Mouse (Mus musculus): Measurements from ENCODE around the gene Ddx19a.

DNA sequence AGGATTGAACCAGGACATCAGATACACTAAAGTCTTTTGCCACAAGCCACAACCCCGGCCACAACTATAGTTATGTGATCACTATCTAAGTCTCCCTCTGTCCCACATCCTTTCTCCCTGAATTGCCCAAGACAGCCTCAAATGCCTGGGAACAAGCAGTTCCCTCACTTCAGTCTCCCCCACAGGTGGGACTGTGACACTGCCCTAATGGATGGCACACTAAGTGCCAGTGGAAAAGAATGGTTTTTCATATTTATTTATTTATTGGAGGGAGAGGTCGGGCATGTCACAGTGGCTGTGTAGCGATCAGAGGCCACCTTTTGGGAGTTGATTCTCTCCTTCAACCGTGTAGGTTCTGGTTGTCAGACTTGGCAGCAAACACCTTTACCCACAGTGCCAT is 51.9 kb downstream of the Ddx19a start:
- TF ChIP-seq CTCF (conservative IDR thresholded peaks at IDR 0.05; ENCODE audit: insufficient read depth, insufficient read length, low read depth, low read length) (no peak), POLR2A (IDR thresholded peaks at IDR 0.05; ENCODE audit: low read depth, low read length) (no peak)
